ENCODE assay signal across 17 mouse cellular contexts in genomic region chr1:47213476-47213875, GRCm38 (mm10).
"Had no signal": no experiment of that assay in that cellular context is flagged by ENCODE, and none has a peak within 500 bp of the region (broad histone marks: within the 10 kb centered on the region; RNA-seq: fewer than 3 reads in every experiment).

No protein-coding gene starts in this region.

- H3K36me3 ChIP-seq: neural tube, embryonic 12.5 days; neural tube, embryonic 13.5 days; neural tube, embryonic 15.5 days; stomach, embryonic 15.5 days had no signal

- H3K27me3 ChIP-seq: neural tube, embryonic 12.5 days; neural tube, embryonic 13.5 days; neural tube, embryonic 15.5 days; stomach, embryonic 15.5 days had no signal

- H3K4me3 ChIP-seq: neural tube, embryonic 12.5 days; neural tube, embryonic 13.5 days; neural tube, embryonic 15.5 days; stomach, embryonic 15.5 days had no signal

- DNase-seq: retina, postnatal 1 day; right cerebral cortex, adult 18-20 months; right cerebral cortex, postnatal 14 days; right cerebral cortex, postnatal 25 days; right cerebral cortex, postnatal 4 days; spleen, adult 18-20 months; thymus, adult 18-20 months; thymus, adult 2 months; thymus, postnatal 14 days; thymus, postnatal 25 days; thymus, postnatal 36 days; thymus, postnatal 4 days had no signal

- H3K4me1 ChIP-seq: neural tube, embryonic 12.5 days; neural tube, embryonic 13.5 days; neural tube, embryonic 15.5 days; stomach, embryonic 15.5 days had no signal

- H3K27ac ChIP-seq: neural tube, embryonic 12.5 days; neural tube, embryonic 13.5 days; neural tube, embryonic 15.5 days; stomach, embryonic 15.5 days; stomach, postnatal 0 days had no signal

- H3K4me2 ChIP-seq: neural tube, embryonic 12.5 days; neural tube, embryonic 13.5 days; neural tube, embryonic 15.5 days; stomach, embryonic 15.5 days had no signal

- H3K9ac ChIP-seq: neural tube, embryonic 12.5 days; neural tube, embryonic 13.5 days; neural tube, embryonic 15.5 days; stomach, embryonic 15.5 days had no signal

- H3K9me3 ChIP-seq: neural tube, embryonic 12.5 days; neural tube, embryonic 13.5 days; neural tube, embryonic 15.5 days; stomach, embryonic 15.5 days had no signal
